Mouse (Mus musculus) macrophage (primary cell): ENCODE data around the gene Sap30bp. TPM values are rescaled to one million over a fixed set of nuclear protein-coding genes. Genes with fewer than 3 reads are reported as not detected.

Source experiments
- H3K27ac ChIP-seq: fragments of 350-480 bp; formaldehyde crosslinking; 2 replicates; pipeline ENCODE4 v1.9.0; 2021
- H3K36me3 ChIP-seq: fragments of 350-480 bp; formaldehyde crosslinking; 2 replicates; pipeline ENCODE4 v1.9.0; 2021; ENCODE audit errors: inconsistent target
- H3K4me3 ChIP-seq: fragments of 350-480 bp; formaldehyde crosslinking; 2 replicates; pipeline ENCODE4 v1.9.0; 2021; ENCODE audit errors: inconsistent target
- H3K79me2 ChIP-seq: fragments of 350-480 bp; formaldehyde crosslinking; 2 replicates; pipeline ENCODE4 v1.9.0; 2021; ENCODE audit errors: inconsistent target
- WGBS: methylation state at CpG from one replicate; pipeline ENCODE4 v1.1.7; 2026; ENCODE audit warnings: inconsistent platforms; ENCODE audit not compliant: missing documents; 5-methylcytosine and 5-hydroxymethylcytosine counted together
- polyA plus RNA-seq: library from polyadenylated mRNA; stranded (reverse); fragments of 250-400 nt; gene quantifications from 3 replicates; pipeline ENCODE4 v1.2.4, GENCODE M21; 2018; ENCODE audit warnings: inconsistent platforms

The Sap30bp gene
- polyA plus RNA-seq, 1 experiment from 2014 or later, result 51.8 TPM

DNA sequence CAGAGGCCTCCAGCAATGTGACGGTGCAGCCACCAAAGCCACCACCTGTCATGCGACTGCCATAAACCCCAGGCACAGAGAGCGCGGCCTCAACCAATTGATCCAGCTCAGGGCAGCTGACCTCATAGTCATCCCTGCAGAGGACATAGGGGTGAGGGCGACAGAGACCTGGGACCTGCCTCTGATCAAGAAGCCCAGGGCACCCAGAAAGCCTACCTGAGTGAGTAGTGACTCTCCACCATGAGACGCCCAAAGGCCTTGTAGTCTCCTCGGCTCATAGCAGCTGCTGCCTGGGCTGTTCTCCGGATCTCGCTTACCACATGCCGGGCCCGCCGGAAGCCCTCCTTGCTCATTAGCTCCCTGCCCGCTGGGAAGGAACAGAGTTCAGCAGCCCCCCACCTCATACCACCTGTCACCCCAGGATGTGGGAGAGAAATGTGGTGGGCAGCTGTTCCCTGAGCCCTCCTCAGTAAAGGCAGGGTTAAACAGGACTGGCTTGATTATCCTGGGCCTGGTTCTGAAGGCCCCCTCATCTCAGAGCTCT lies 75.8 kb downstream of the Sap30bp start:
- 95% methylated on average over 13 of the region's 13 CpGs for WGBS
- H3K36me3 ChIP-seq, result no peaks in the 10 kb centered on the region; the same call in 1 of the 2 replicates
- no peak overlapping the region for H3K27ac ChIP-seq

DNA sequence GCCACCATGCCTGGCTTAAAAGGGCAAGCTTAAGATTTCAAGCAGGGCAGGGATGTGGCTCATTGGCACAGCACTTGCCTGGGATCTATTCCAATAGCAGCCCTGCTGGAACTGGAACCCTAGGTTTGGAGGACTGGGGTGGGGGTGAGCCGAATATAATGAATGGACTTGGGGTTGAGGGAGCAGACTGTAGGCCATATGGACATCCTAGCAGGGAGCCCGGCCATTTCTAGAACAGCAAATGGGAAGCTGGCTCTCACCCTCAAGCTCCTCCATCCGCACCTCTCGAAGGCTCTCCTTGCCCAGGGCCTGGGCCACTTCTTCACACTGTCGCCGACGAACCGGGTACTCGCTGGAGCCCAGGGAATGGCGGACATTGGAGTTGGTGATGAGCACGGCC lies 76.6 kb downstream of the Sap30bp start:
- WGBS, result 96% methylated on average over 11 of the region's 11 CpGs
- H3K79me2 ChIP-seq, result no peaks in the 10 kb centered on the region

More for the DNA sequence above, 75.8 kb downstream of the Sap30bp start:
- H3K79me2 ChIP-seq, result no peaks in the 10 kb centered on the region
- H3K4me3 ChIP-seq, result no peak overlapping the region

DNA sequence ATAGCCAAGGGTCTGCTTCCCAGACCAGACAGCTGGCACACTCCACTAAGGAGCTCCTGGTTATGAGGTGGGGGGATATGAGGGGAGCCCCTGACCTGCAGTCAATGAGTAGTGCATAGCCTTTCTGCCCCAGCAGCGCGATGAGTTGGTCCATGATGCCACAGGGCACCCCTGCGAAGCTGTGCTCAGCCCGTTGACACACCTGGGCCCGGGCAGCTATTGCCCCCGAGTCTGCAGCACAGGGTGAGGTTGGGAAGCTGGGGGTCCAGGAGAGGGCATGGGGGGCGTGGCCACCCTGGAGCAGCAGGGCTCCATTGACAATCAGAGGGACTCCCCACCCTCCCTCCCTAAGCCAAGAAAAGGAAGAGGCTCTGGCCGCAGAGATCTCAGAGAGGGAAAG lies 77.1 kb downstream of the Sap30bp start:
- no peaks in the 10 kb centered on the region for H3K79me2 ChIP-seq
- 89% methylated on average over 7 of the region's 8 CpGs for WGBS
- H3K4me3 ChIP-seq, result no peak overlapping the region
- no peak overlapping the region for H3K27ac ChIP-seq
- no peaks in the 10 kb centered on the region; the same call in 1 of the 2 replicates for H3K36me3 ChIP-seq

More for the DNA sequence above, 76.6 kb downstream of the Sap30bp start:
- no peaks in the 10 kb centered on the region; the same call in 1 of the 2 replicates for H3K36me3 ChIP-seq
- H3K4me3 ChIP-seq, result no peak overlapping the region
- no peak overlapping the region for H3K27ac ChIP-seq

DNA sequence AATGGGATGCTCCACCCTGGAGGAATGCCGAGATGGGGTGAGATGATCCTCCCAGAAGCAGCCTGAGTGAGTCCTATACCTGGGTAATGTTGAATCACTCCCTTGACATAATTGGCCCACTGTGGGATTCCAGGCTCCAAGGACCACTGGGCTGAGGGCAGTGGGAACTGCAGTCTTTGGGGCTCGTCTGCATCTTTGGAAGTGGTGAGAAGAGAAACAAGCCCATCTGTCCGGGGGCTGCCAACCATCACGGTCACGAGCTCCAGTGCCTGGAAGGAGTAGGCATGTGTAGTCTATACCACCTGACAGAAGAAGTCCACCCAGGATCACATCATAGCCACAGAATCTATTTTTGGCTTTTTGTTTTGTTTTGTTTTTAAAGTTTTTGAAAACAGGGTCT lies 77.9 kb downstream of the Sap30bp start:
- Histone ChIP-seq H3K36me3 (no peaks in the 10 kb centered on the region; the same call in 1 of the 2 replicates), H3K27ac (no peak overlapping the region), H3K4me3 (no peak overlapping the region), H3K79me2 (no peaks in the 10 kb centered on the region)
- WGBS, result 96% methylated on average over 4 of the region's 5 CpGs

DNA sequence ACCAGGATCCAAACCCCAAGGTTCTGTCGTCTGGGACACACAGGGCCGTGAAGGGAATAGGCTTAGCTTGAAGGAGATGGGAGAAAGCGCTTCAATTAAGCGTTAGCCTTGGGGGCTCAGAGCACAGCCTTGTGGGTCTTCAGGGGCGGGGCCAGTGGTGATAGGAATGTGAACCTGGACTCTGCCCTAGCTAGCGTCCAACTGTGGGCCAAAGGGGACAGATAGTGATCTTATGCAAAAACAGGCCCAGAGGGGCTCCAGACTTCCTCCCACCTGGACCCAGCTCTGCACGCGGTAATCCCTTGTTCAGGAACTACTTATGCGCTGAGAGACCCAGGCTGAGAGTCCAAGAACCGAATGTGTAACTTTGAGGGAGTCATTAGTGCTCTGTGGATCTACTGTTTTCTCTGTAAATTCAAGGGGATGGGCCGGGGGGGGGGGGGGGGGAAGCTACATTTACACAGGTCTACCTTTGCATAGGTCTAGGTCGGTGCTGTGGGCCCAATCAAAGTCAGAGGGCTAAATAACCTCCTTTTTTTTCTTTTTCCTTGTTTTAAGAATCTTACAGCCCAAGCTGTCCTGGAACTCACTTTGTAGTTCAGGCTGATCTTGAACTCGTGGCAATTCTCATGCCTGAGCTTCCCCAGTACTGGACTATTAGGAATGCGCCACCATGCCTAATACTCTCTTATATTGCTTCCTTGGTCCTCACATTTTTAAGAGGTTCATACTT lies 78.6 kb downstream of the Sap30bp start:
- Histone ChIP-seq H3K36me3 (no peaks in the 10 kb centered on the region; the same call in 1 of the 2 replicates), H3K27ac (no peak overlapping the region; the same call in 1 of the 2 replicates), H3K4me3 (peak overlapping the region; percentile 46), H3K79me2 (no peaks in the 10 kb centered on the region)
- WGBS, result 51% methylated on average over 12 of the region's 14 CpGs

DNA sequence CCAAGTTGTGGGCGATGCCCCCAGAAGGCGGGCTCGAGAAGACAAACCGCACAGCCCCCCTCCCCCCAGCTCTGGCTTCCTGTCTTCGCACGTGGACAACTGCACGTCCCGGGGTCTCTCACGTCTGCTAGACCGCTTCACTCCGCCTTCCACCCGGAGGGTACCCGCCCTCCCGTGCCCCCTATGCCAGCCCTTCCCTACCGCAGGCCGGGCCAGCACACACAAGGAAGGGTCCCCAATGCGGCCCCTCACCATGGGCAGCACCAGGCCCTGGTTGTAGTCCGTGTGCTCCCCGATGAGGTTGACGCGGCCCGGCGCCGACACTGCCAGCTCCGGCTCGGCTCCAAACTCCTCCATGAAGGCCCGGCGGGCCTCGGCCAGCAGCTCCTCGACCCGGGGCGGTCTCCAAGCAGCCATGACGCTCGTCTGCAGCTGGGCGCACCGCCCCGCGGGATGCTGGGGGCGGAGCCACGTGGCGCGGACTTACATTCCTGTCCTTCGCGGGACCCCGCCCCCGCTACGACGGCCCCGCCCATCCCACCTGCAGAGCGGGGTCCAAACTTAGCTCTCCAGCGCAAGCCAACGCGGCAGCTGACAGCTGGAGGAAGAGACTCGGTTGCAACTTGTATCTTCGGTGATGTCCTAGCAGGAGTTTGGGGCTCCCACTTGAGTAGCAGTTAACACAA lies 79.3 kb downstream of the Sap30bp start, which contains the start of gene Galk1:
Galk1 (minus strand) TSS at position 458 of the 686 bp plus-strand sequence.
- 2% methylated on average over 32 of the region's 55 CpGs for WGBS
- no peak within 1 kb of the TSS; the same call in 1 of the 2 replicates for H3K27ac ChIP-seq
- peak within 1 kb of the TSS; percentile 46 for H3K4me3 ChIP-seq
- no peaks in the 10 kb centered on the region; the same call in 1 of the 2 replicates for H3K36me3 ChIP-seq
- no peaks in the 10 kb centered on the region for H3K79me2 ChIP-seq

DNA sequence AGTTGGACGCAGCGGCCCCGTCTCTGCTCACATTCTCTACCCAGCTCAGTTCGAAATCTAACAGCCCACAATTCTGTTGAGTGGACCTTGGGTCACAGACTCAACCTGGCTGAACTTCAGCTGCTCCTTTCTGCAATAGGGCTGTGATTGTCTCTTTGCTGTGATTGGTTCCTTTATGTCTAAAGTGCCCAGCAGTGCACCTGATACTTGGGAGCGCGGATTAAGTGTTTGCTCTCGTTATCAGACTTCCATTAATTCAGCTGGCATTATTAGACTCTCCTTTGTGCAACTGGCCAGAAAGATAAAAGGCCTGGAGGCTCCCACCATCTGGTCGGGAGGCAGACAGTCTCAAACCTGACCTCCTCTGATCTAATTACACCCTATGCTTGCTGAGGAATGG lies 81.7 kb downstream of the Sap30bp start:
- Histone ChIP-seq H3K36me3 (no peaks in the 10 kb centered on the region), H3K27ac (no peak overlapping the region), H3K79me2 (no peaks in the 10 kb centered on the region), H3K4me3 (no peak overlapping the region)
- 93% methylated on average over 8 of the region's 8 CpGs for WGBS

Other genes with a start within 250 kb of the Sap30bp start
- 265 to 522 TPM (median 418 TPM) in 3 replicates for gene Grb2, start 224.7 kb upstream of the Sap30bp start, polyA plus RNA-seq
- gene Tmem94, start 167.8 kb upstream of the Sap30bp start, polyA plus RNA-seq, result 13.8 to 22.4 TPM (median 14.1 TPM) in 3 replicates
- 0.86 to 3.1 TPM (median 1.8 TPM) in 3 replicates for gene Caskin2, start 119.6 kb upstream of the Sap30bp start, polyA plus RNA-seq
- 4.8 to 12.1 TPM (median 7.2 TPM) in 3 replicates for gene Tsen54, start 118.6 kb upstream of the Sap30bp start, polyA plus RNA-seq
- gene Llgl2, start 109.2 kb upstream of the Sap30bp start, polyA plus RNA-seq, result 0.80 to 3.9 TPM (median 2.6 TPM) in 3 replicates
- 0.13 TPM in 1 of 3 replicates, not detected in the others for gene Myo15b, start 74.9 kb upstream of the Sap30bp start, polyA plus RNA-seq
- gene Smim5, start 33.3 kb upstream of the Sap30bp start, polyA plus RNA-seq, result 0.24 TPM in 1 of 3 replicates, not detected in the others
- gene Smim6, start 21.3 kb upstream of the Sap30bp start, polyA plus RNA-seq, result not detected in 3 replicates
- gene Recql5, start 195 bp downstream of the Sap30bp start, polyA plus RNA-seq, result 9.2 to 13.0 TPM (median 10.3 TPM) in 3 replicates
- gene Itgb4, start 41.4 kb downstream of the Sap30bp start, polyA plus RNA-seq, result not detected in 3 replicates
- gene Galk1, start 79.4 kb downstream of the Sap30bp start, polyA plus RNA-seq, result 7.6 to 30.8 TPM (median 14.0 TPM) in 3 replicates
- gene H3f3b, start 94.7 kb downstream of the Sap30bp start, polyA plus RNA-seq, result 470 to 740 TPM (median 693 TPM) in 3 replicates
- 12.2 to 20.0 TPM (median 19.4 TPM) in 3 replicates for gene Unk, start 97.0 kb downstream of the Sap30bp start, polyA plus RNA-seq
- gene Unc13d, start 144.7 kb downstream of the Sap30bp start, polyA plus RNA-seq, result 10.9 to 18.9 TPM (median 16.8 TPM) in 3 replicates
- gene Wbp2, start 153.7 kb downstream of the Sap30bp start, polyA plus RNA-seq, result 130 to 281 TPM (median 182 TPM) in 3 replicates
- gene Trim47, start 193.9 kb downstream of the Sap30bp start, polyA plus RNA-seq, result 9.4 to 36.9 TPM (median 26.2 TPM) in 3 replicates
- 12.2 to 14.3 TPM (median 12.8 TPM) in 3 replicates for gene Trim65, start 197.8 kb downstream of the Sap30bp start, polyA plus RNA-seq
- 13.6 to 25.3 TPM (median 20.3 TPM) in 3 replicates for gene Mrpl38, start 205.6 kb downstream of the Sap30bp start, polyA plus RNA-seq
- 13.2 to 15.0 TPM (median 14.6 TPM) in 3 replicates for gene Fbf1, start 234.9 kb downstream of the Sap30bp start, polyA plus RNA-seq